Mouse (Mus musculus) lung, adult 2 months (tissue): ENCODE results near the gene Rspo1.

Experiments used
- CTCF ChIP-seq: fragments of 200-500 bp; IDR thresholded peaks from 2 replicates; pipeline ENCODE4 v1.5.1; 2011; ENCODE audit warnings: mild to moderate bottlenecking, low read length, control low read depth; ENCODE audit not compliant: insufficient read depth
- POLR2A ChIP-seq: fragments of 200-500 bp; IDR thresholded peaks from 2 replicates; pipeline ENCODE4 v1.6.1; 2011; ENCODE audit warnings: low read depth, mild to moderate bottlenecking, control low read depth, low read length, borderline replicate concordance; ENCODE audit errors: extremely low read depth

DNA sequence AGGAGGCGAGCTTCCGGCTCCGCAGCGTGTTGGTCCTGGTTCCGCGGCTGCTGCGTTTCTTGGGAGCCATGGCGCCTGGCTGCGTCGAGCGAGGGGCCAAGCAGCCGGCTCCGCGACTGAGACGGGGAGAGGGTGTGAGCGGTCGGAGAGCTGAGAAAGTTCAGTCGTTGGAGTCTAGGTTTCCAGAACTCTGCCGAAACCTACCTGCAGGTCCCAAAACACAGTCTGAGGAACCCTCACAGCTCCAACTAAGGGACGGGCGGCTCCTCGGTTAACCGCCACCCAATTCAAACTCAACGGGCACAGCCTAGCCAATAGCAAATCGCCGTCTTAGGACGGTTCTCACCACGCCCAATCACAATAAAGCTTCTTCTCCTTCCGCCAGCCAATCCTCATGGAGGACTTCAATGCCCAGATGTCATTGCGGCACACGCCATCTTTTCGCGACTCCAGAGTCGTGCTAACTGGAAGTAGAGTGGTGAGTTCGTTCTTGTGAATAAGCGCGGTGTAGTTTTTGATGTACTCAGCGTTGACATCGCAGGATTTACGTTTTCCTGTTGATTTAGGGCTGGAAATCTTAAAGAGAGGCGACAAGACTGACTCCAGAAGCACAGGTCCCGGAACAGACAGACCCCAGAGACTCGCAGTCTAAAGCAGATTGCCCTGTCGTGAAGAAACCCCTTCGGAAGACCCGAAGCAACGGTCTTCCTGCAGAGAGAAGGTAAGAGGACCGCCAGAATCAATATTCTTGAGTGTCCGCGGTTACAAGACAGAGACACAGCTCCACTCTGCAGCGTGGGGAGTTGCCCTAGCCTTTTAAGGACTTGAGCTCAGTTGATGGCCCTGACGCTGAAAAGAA is 49.4 kb upstream of the Rspo1 start, which contains the start of gene 9930104L06Rik:
- TF ChIP-seq CTCF, result no peak
- TF ChIP-seq POLR2A, result peak; percentile 59; the same call in 1 of the 2 replicates
